Mouse (Mus musculus): ENCODE measurements around the gene Tas2r115. TPM values are rescaled to one million over a fixed set of nuclear protein-coding genes. Genes with fewer than 3 reads are reported as not detected.

The Tas2r115 gene
- total RNA-seq (2021) = not detected
- long read RNA-seq, experiment 1 = 0 reads
- long read RNA-seq, experiment 2 = 0 reads

DNA sequence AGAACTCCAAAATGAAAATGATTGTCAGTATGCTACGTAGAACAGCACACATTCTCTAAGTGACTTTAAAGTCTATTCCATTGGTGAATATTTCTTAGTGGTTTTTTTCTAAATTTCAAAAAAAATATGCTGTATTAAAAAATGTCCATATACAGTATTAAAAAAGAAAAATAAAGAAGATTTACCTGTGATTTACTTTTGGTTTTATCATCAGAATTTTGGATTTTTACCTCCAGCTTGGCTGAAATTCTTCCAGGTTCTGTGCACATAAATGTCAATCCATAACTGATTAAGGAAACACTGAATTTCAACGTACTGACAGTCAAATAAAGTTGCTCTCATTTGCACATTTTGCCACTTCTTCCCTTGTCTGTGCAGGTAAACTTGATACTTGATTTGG, at the start of gene Tas2r115:
Tas2r115 (minus strand) TSS at position 101 of the 400 bp plus-strand sequence.
- no peak for DNase-seq

DNA sequence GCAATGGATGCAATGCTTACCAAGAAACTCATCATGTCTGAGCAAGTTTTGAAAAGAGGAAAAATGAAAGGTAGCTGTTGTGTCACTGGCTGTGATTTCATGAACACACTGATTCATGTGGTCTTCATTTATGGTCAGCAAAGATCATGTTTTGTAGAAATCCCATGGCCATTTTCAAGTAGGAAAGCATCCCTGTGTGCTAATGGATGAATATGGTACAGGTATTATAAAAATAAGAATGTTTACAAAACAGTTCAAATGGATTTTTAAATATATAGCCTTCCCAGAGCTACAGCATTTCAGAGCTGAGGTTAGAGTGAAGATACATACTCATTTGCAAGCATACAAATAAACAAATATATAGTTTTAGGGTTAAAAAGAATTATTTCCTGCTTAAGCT, 40.2 kb upstream of the Tas2r115 start, which contains the start of gene Tas2r136:
Tas2r136 (minus strand) TSS at position 101 of the 400 bp plus-strand sequence.
- no peak for DNase-seq

DNA sequence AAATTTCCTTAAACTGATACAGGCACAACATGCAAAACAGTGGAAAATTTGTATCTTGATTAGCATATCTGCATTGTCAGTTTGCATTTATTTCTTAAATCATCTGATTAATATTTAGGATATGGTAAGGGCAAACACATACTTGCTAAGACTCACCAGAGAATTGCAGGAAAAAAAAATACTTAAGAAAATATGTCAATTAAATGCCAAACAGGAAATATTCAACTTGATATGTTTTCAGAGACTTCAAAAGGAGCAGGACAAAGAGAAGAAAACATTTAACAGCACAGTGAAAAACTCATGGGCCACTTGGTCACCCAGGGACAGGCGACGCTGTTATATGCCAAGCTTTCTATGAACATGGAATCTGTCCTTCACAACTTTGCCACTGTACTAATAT, 24.0 kb upstream of the Tas2r115 start, which contains the start of gene Tas2r102:
Tas2r102 (plus strand) TSS at position 301 of the 400 bp plus-strand sequence.
- DNase-seq = no peak

DNA sequence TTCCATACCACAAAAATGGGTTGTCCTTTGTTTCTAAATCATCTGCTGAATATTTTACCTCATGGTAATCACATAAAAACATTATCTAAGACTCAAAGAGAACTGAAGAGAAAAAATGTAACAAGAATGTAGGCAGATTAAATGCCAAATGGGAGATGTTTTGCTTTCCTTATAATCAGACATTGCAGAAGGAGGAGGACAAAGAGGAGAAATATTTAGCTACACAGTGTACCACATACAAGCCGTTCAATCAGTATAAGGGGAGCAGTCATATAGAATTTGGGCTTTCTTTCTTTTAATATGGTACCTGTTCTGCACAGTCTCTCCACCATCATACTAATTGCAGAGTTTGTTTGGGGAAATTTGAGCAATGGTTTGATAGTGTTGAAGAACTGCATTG, 16.6 kb upstream of the Tas2r115 start, which contains the start of gene Tas2r124:
Tas2r124 (plus strand) TSS at position 301 of the 400 bp plus-strand sequence.
- DNase-seq = no peak

DNA sequence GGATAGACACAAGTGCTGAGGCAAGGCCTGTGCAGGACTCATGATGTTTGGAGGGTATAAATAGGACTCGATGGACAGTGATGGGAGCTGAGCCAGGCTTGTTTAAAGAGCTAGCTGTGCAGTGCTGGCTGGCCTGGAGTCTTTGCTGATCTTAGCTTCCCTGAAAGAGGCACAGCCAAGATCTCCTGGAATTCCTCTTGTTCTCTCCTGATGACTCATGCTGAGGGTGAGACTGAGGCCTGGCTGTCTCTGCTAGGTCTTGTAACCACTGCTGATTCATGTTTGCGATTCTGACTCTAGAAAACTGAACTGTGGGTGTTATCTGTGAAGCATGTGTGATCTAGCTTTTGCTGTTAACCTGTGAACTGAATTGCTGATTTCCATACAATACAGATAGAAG, 12.4 kb upstream of the Tas2r115 start:
- no peak for DNase-seq

DNA sequence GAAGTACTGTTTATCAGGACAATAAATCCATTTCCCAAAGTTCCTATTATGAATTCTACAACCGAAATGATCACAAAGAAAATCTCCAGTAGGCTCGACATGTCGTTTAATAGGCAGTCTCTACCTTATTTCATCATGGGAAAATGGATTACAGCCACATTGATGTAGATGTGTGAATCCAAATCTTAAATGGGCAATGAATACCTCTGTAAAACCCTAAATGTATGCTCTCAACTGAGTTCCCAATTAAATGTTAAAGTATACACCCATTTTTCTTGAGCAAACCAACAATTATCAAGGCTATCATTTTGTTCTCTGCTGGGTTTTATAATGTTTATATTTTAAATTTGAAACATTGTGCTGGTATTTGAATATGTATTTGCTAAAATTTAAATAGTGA, 26.0 kb downstream of the Tas2r115 start, which contains the start of gene Tas2r122:
Tas2r122 (minus strand) TSS at position 101 of the 400 bp plus-strand sequence.
- DNase-seq = no peak

DNA sequence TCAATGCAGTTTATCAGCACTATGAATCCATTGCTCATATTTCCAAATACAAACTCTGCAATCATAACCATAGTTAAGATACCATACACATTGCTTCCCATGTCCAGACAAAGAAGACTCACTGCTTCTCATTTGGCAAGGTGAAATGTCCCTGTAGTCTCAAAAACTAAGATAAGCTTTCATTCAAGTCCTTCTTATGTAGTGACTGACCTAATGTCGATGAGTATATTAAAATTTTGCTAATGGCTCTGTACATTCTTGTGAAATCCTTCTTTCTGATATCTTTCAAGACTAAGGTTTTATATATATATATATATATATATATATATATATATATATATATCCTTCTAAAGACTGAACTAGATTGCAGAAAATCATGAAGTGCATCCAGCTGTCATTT, 36.9 kb downstream of the Tas2r115 start, which contains the start of gene Tas2r121:
Tas2r121 (minus strand) TSS at position 101 of the 400 bp plus-strand sequence.
- no peak for DNase-seq

DNA sequence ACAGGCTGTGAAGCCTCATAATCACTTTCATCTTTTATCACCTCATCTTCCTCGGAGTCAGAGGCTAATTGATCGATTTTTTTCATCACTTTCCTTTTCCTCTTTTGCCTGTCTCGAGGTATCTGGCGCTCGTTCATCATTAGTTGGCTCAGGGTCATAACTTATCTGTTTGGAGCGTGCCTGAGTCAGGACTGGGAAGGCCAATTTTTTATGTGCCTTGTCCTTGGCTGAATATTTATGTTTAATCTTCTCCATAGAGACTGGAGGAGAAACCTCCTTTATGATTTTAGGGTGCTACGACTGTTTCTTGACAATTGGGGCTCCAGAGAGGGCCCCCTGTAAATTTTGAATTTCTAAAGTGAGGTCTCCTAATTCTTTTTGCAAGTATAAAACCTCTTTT, 46.2 kb downstream of the Tas2r115 start:
- DNase-seq = peak; percentile 13

Other genes with a start within 250 kb of the Tas2r115 start
- gene Prh1, start 168.2 kb downstream of the Tas2r115 start, total RNA-seq (2021) = not detected
- gene Prp2, start 142.1 kb downstream of the Tas2r115 start, total RNA-seq (2021) = not detected
- not detected for gene A630073D07Rik, start 86.5 kb downstream of the Tas2r115 start, total RNA-seq (2021)
- not detected for gene Tas2r120, start 81.1 kb downstream of the Tas2r115 start, total RNA-seq (2021)
- not detected for gene Tas2r121, start 37.0 kb downstream of the Tas2r115 start, total RNA-seq (2021)
- not detected for gene Tas2r122, start 26.1 kb downstream of the Tas2r115 start, total RNA-seq (2021)
- not detected for gene Tas2r124, start 16.7 kb upstream of the Tas2r115 start, total RNA-seq (2021)
- not detected for gene Tas2r102, start 24.1 kb upstream of the Tas2r115 start, total RNA-seq (2021)
- not detected for gene Tas2r136, start 40.1 kb upstream of the Tas2r115 start, total RNA-seq (2021)
- not detected for gene Tas2r117, start 64.8 kb upstream of the Tas2r115 start, total RNA-seq (2021)
- not detected for gene Tas2r123, start 109.1 kb upstream of the Tas2r115 start, total RNA-seq (2021)
- gene Tas2r116, start 117.4 kb upstream of the Tas2r115 start, total RNA-seq (2021) = not detected
- not detected for gene Tas2r110, start 130.0 kb upstream of the Tas2r115 start, total RNA-seq (2021)
- gene Tas2r113, start 155.0 kb upstream of the Tas2r115 start, total RNA-seq (2021) = not detected
- gene Tas2r125, start 171.6 kb upstream of the Tas2r115 start, total RNA-seq (2021) = not detected
- gene Tas2r129, start 213.1 kb upstream of the Tas2r115 start, total RNA-seq (2021) = not detected
- gene Tas2r131, start 219.9 kb upstream of the Tas2r115 start, total RNA-seq (2021) = not detected
- gene Tas2r109, start 242.9 kb upstream of the Tas2r115 start, total RNA-seq (2021) = not detected